Mouse (Mus musculus): Measurements from ENCODE around the gene Tmigd3. TPM values are rescaled to one million over a fixed set of nuclear protein-coding genes. Genes with fewer than 3 reads are reported as not detected.

Gene Tmigd3
- 0.23 TPM in 1 of 2 replicates, not detected in the other for polyA plus RNA-seq (2014; fragmentation: Nextera tagmentation; extraction: Ambion mirVana)

GRCm38 (mm10) chr3:105870558-105870957, at the start of gene Tmigd3, which contains the start of gene Adora3:
Gene Tmigd3 (plus strand): TSS chr3:105870903.
Gene Adora3 (plus strand): TSS chr3:105870858.
- H3K9me3 ChIP-seq (ENCODE audit: control insufficient read depth, low read length), result no peaks in the 10 kb centered on the region
- H3K9ac ChIP-seq (replicated peaks; ENCODE audit: low read depth, low read length), result no peak within 1 kb of the TSS
- no peak for ATAC-seq (ENCODE audit: low read depth)
- H3K27me3 ChIP-seq (ENCODE audit: control insufficient read depth, insufficient read depth, low read length), result no peaks in the 10 kb centered on the region
- H3K4me3 ChIP-seq (ENCODE audit: low read depth, low read length), result no peak within 1 kb of the TSS
- 90% methylated on average over 3 of the region's 3 CpGs for WGBS
- H3K27ac ChIP-seq (ENCODE audit: low read depth, low read length), result no peak within 1 kb of the TSS
- no peaks in the 10 kb centered on the region for H3K4me1 ChIP-seq (ENCODE audit: control insufficient read depth, insufficient read depth, low read length)
- H3K4me2 ChIP-seq (ENCODE audit: low read depth, low read length), result no peak within 1 kb of the TSS
- no peaks in the 10 kb centered on the region for H3K36me3 ChIP-seq (ENCODE audit: control insufficient read depth, insufficient read depth, low read length)

- Histone ChIP-seq H3K9me3 (ENCODE audit: control insufficient read depth, low read length) (no peaks in the 10 kb centered on the region), H3K4me2 (ENCODE audit: low read depth, low read length) (no peak overlapping the region), H3K4me1 (ENCODE audit: control insufficient read depth, insufficient read depth, low read length) (no peaks in the 10 kb centered on the region), H3K36me3 (ENCODE audit: control insufficient read depth, insufficient read depth, low read length) (no peaks in the 10 kb centered on the region), H3K27me3 (ENCODE audit: control insufficient read depth, insufficient read depth, low read length) (no peaks in the 10 kb centered on the region), H3K4me3 (ENCODE audit: low read depth, low read length) (no peak overlapping the region), H3K27ac (ENCODE audit: low read depth, low read length) (no peak overlapping the region), H3K9ac (replicated peaks; ENCODE audit: low read depth, low read length) (no peak overlapping the region)
- no peak for ATAC-seq (ENCODE audit: low read depth)
- 94% methylated on average over 3 of the region's 3 CpGs for WGBS
Measured at GRCm38 (mm10) chr3:105821504-105821903, 49.2 kb upstream of the Tmigd3 start.

GRCm38 (mm10) chr3:105823609-105824008, 47.1 kb upstream of the Tmigd3 start:
- Histone ChIP-seq H3K27ac (ENCODE audit: low read depth, low read length) (no peak overlapping the region), H3K9ac (replicated peaks; ENCODE audit: low read depth, low read length) (no peak overlapping the region), H3K27me3 (ENCODE audit: control insufficient read depth, insufficient read depth, low read length) (no peaks in the 10 kb centered on the region), H3K4me1 (ENCODE audit: control insufficient read depth, insufficient read depth, low read length) (no peaks in the 10 kb centered on the region), H3K9me3 (ENCODE audit: control insufficient read depth, low read length) (no peaks in the 10 kb centered on the region), H3K4me2 (ENCODE audit: low read depth, low read length) (no peak overlapping the region), H3K4me3 (ENCODE audit: low read depth, low read length) (no peak overlapping the region), H3K36me3 (ENCODE audit: control insufficient read depth, insufficient read depth, low read length) (no peaks in the 10 kb centered on the region)
- ATAC-seq (ENCODE audit: low read depth), result no peak

GRCm38 (mm10) chr3:105824103-105824502, 46.6 kb upstream of the Tmigd3 start:
- H3K36me3 ChIP-seq (ENCODE audit: control insufficient read depth, insufficient read depth, low read length), result no peaks in the 10 kb centered on the region
- no peaks in the 10 kb centered on the region for H3K9me3 ChIP-seq (ENCODE audit: control insufficient read depth, low read length)
- ATAC-seq (ENCODE audit: low read depth), result no peak
- H3K4me2 ChIP-seq (ENCODE audit: low read depth, low read length), result no peak overlapping the region
- H3K4me1 ChIP-seq (ENCODE audit: control insufficient read depth, insufficient read depth, low read length), result no peaks in the 10 kb centered on the region
- no peaks in the 10 kb centered on the region for H3K27me3 ChIP-seq (ENCODE audit: control insufficient read depth, insufficient read depth, low read length)
- no peak overlapping the region for H3K4me3 ChIP-seq (ENCODE audit: low read depth, low read length)
- H3K27ac ChIP-seq (ENCODE audit: low read depth, low read length), result no peak overlapping the region
- no peak overlapping the region for H3K9ac ChIP-seq (replicated peaks; ENCODE audit: low read depth, low read length)
- 66% methylated on average over 5 of the region's 5 CpGs for WGBS

- Histone ChIP-seq H3K9me3 (ENCODE audit: control insufficient read depth, low read length) (no peaks in the 10 kb centered on the region), H3K36me3 (ENCODE audit: control insufficient read depth, insufficient read depth, low read length) (no peaks in the 10 kb centered on the region), H3K27me3 (ENCODE audit: control insufficient read depth, insufficient read depth, low read length) (no peaks in the 10 kb centered on the region), H3K27ac (ENCODE audit: low read depth, low read length) (no peak overlapping the region), H3K4me3 (ENCODE audit: low read depth, low read length) (no peak overlapping the region), H3K4me2 (ENCODE audit: low read depth, low read length) (no peak overlapping the region), H3K4me1 (ENCODE audit: control insufficient read depth, insufficient read depth, low read length) (no peaks in the 10 kb centered on the region), H3K9ac (replicated peaks; ENCODE audit: low read depth, low read length) (no peak overlapping the region)
- 66% methylated on average over 2 of the region's 2 CpGs for WGBS
- ATAC-seq (ENCODE audit: low read depth), result no peak
Measured at GRCm38 (mm10) chr3:105824704-105825103, 46.0 kb upstream of the Tmigd3 start.

- H3K27ac ChIP-seq (ENCODE audit: low read depth, low read length), result no peak overlapping the region
- no peak for ATAC-seq (ENCODE audit: low read depth)
- H3K27me3 ChIP-seq (ENCODE audit: control insufficient read depth, insufficient read depth, low read length), result no peaks in the 10 kb centered on the region
- no peak overlapping the region for H3K4me3 ChIP-seq (ENCODE audit: low read depth, low read length)
- no peaks in the 10 kb centered on the region for H3K4me1 ChIP-seq (ENCODE audit: control insufficient read depth, insufficient read depth, low read length)
- H3K9me3 ChIP-seq (ENCODE audit: control insufficient read depth, low read length), result no peaks in the 10 kb centered on the region
- H3K36me3 ChIP-seq (ENCODE audit: control insufficient read depth, insufficient read depth, low read length), result no peaks in the 10 kb centered on the region
- no peak overlapping the region for H3K9ac ChIP-seq (replicated peaks; ENCODE audit: low read depth, low read length)
- WGBS, result 70% methylated on average over 7 of the region's 7 CpGs
- H3K4me2 ChIP-seq (ENCODE audit: low read depth, low read length), result no peak overlapping the region
Measured at GRCm38 (mm10) chr3:105825501-105826161, 45.1 kb upstream of the Tmigd3 start.

GRCm38 (mm10) chr3:105831584-105831983, 39.1 kb upstream of the Tmigd3 start:
- 95% methylated on average over 3 of the region's 3 CpGs for WGBS
- ATAC-seq (ENCODE audit: low read depth), result no peak
- no peaks in the 10 kb centered on the region for H3K36me3 ChIP-seq (ENCODE audit: control insufficient read depth, insufficient read depth, low read length)
- no peak overlapping the region for H3K4me2 ChIP-seq (ENCODE audit: low read depth, low read length)
- H3K9me3 ChIP-seq (ENCODE audit: control insufficient read depth, low read length), result no peaks in the 10 kb centered on the region
- H3K9ac ChIP-seq (replicated peaks; ENCODE audit: low read depth, low read length), result no peak overlapping the region
- no peaks in the 10 kb centered on the region for H3K4me1 ChIP-seq (ENCODE audit: control insufficient read depth, insufficient read depth, low read length)
- H3K27me3 ChIP-seq (ENCODE audit: control insufficient read depth, insufficient read depth, low read length), result no peaks in the 10 kb centered on the region
- no peak overlapping the region for H3K4me3 ChIP-seq (ENCODE audit: low read depth, low read length)
- no peak overlapping the region for H3K27ac ChIP-seq (ENCODE audit: low read depth, low read length)

- Histone ChIP-seq H3K4me1 (ENCODE audit: control insufficient read depth, insufficient read depth, low read length) (no peaks in the 10 kb centered on the region), H3K4me3 (ENCODE audit: low read depth, low read length) (no peak overlapping the region), H3K9me3 (ENCODE audit: control insufficient read depth, low read length) (no peaks in the 10 kb centered on the region), H3K4me2 (ENCODE audit: low read depth, low read length) (no peak overlapping the region), H3K27ac (ENCODE audit: low read depth, low read length) (no peak overlapping the region), H3K36me3 (ENCODE audit: control insufficient read depth, insufficient read depth, low read length) (no peaks in the 10 kb centered on the region), H3K9ac (replicated peaks; ENCODE audit: low read depth, low read length) (no peak overlapping the region), H3K27me3 (ENCODE audit: control insufficient read depth, insufficient read depth, low read length) (no peaks in the 10 kb centered on the region)
- no peak for ATAC-seq (ENCODE audit: low read depth)
- 78% methylated on average over 3 of the region's 3 CpGs for WGBS
Measured at GRCm38 (mm10) chr3:105835875-105836274, 34.8 kb upstream of the Tmigd3 start.

- H3K27ac ChIP-seq (ENCODE audit: low read depth, low read length), result no peak overlapping the region
- H3K4me2 ChIP-seq (ENCODE audit: low read depth, low read length), result no peak overlapping the region
- H3K4me1 ChIP-seq (ENCODE audit: control insufficient read depth, insufficient read depth, low read length), result no peaks in the 10 kb centered on the region
- H3K36me3 ChIP-seq (ENCODE audit: control insufficient read depth, insufficient read depth, low read length), result no peaks in the 10 kb centered on the region
- no peak for ATAC-seq (ENCODE audit: low read depth)
- no peak overlapping the region for H3K4me3 ChIP-seq (ENCODE audit: low read depth, low read length)
- H3K9ac ChIP-seq (replicated peaks; ENCODE audit: low read depth, low read length), result no peak overlapping the region
- no peaks in the 10 kb centered on the region for H3K27me3 ChIP-seq (ENCODE audit: control insufficient read depth, insufficient read depth, low read length)
- no peaks in the 10 kb centered on the region for H3K9me3 ChIP-seq (ENCODE audit: control insufficient read depth, low read length)
- 90% methylated on average over 3 of the region's 3 CpGs for WGBS
Measured at GRCm38 (mm10) chr3:105836883-105837282, 33.8 kb upstream of the Tmigd3 start.
